Mouse (Mus musculus) cerebellum, adult 8-10 months (tissue): ENCODE data around the gene Tmem136.

Source experiments
- DNase-seq: peaks from one replicate; pipeline ENCODE4 v3.0.0; 2022

Gene Tmem136

DNA sequence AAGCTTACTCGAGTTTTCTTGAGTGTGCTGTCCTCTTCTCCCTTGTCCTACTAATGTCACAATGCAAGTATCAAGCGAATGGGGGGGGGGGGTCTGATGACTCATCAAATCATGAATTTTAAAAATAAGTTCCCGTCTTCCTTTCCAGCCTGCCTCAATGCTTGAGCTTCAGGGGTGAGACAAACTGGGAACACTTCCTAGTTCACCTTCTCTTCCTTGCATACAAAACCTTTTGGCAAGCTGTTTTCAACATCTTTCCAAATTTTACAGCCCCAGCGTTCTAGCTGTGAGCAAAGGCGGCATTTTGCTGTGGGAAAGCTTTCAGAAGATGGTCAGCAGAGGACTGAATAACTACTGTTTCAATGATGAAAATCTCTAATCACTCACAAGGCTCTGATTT lies 8.8 kb downstream of the Tmem136 start:
- DNase-seq: no peak

DNA sequence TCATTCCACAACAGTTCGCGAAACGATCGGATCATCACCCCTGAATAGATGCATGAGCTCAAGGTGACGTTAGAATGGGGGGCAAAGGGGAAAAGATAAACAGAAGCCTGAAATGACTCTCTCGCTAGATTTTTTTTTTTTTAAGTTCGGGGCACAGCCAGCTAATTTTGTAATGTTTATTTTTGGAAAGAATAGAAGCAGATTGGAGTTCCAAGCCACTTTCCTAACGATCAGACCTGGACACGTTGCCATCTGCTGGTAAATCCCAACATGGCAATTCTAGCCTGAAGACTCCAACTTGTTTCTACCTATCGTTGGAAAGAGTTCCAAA lies 9.2 kb downstream of the Tmem136 start, which contains the start of gene Arhgef12:
Arhgef12 (minus strand) TSS at position 53 of the 331 bp plus-strand sequence.
- DNase-seq: peak; percentile 66

GRCm38 (mm10) chr9:43106426-43107186 lies 9.8 kb downstream of the Tmem136 start:
- DNase-seq: no peak

GRCm38 (mm10) chr9:43105664-43106361 lies 10.6 kb downstream of the Tmem136 start:
- DNase-seq: peak; percentile 88

GRCm38 (mm10) chr9:43104873-43105663 lies 11.3 kb downstream of the Tmem136 start:
- DNase-seq: peak; percentile 57

DNA sequence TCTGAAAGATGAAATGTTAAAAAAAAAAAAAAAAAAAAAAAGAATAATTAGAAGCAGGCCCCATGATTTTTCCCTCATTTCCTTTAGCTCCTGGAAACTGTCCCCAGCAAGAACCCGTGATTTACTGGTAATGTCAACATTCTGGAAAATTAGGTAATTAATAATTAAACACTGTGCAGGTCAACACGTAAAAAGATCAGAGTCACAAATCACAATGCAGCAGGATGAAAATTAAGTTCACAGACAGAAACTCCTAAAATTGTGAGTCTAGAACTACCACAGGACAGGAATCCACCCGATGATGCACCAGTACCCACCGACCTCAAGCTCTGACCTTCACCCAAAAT lies 11.9 kb downstream of the Tmem136 start:
- no peak for DNase-seq

- no peak for DNase-seq
These were observed 12.6 kb downstream of the Tmem136 start for GRCm38 (mm10) chr9:43103675-43104299.

DNA sequence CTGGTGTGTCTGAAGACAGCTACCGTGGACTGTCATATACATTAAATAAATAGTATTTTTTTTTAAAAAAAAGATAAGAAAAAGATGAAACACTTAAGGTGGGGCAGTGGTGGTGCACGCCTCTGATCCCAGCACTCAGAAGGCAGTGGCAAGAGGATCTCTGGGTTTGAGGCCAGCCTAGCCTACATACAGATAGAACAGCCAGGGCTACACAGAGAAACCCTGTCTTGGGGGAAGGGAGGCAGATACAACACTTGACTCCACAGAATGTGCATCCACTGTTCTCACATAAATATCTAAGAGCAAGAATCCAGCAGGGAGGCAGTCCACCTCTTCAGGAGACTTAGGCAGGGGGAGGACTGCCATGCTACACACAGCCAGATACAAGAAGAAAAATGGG lies 13.4 kb downstream of the Tmem136 start:
- no peak for DNase-seq

- DNase-seq: no peak
These were observed 14.3 kb downstream of the Tmem136 start for GRCm38 (mm10) chr9:43101936-43102595.

DNA sequence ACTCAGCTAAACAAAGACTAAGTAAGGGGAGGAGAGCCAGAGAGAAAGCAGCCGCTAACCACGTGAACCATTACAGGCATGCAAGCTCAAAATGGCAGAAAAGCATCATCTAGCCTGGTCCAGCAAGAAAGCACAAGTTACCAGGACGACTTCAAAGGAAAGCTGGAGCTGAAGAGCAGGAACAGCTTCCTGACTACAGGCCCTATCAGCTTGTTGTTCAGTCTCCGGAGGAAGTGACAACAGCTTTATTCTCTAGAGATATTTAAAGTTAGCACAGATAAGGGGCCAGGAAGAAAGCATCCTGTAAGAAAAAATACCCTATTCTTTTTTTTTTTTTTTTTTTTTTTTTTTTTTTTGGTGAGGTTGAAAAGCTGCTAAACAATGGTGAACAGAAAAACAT lies 17.4 kb downstream of the Tmem136 start:
- no peak for DNase-seq

- no peak for DNase-seq
These were observed 18.4 kb downstream of the Tmem136 start for GRCm38 (mm10) chr9:43097801-43098557.

GRCm38 (mm10) chr9:43096337-43096736 lies 20.0 kb downstream of the Tmem136 start:
- DNase-seq: no peak

DNA sequence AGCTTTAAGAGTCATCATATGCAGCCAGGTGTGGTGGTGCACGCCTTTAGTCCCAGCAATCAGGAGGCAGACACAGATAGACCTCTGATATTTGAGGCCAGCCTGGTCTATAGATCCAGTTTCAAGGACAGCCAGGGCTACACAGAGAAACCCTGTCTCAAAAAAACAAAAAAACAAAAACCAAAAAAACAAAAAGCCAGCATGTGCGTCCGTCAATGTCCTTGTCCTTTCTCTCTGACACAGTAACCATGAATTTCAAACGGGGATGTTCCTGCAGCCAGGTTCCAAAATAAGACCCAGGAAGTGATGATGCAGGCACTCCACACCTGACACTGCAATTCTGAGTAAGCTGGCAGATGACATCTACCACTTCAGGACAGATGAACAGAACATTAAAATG lies 21.5 kb downstream of the Tmem136 start:
- DNase-seq: no peak

DNA sequence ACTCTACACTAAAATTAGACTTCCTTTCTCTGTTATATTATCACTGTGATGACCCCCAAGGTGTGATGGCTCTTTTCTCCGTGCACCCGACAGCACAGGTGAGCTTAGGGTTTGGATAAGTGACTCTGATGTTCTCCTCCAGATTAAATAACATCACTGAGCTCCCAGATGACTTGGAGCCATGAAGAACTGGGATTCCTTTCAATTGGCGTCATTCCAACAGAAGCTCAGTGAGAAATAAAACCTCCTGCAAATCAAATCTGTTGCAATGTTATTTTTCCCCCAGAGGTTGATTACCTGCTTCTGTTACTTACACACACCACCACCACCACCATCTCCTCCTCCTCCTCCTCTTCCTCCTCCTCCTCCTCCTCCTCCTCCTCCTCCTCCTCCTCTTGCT lies 22.6 kb downstream of the Tmem136 start:
- DNase-seq: peak; percentile 47

GRCm38 (mm10) chr9:43085686-43086285 lies 30.6 kb downstream of the Tmem136 start:
- DNase-seq: no peak

GRCm38 (mm10) chr9:43084496-43085362 lies 31.6 kb downstream of the Tmem136 start:
- no peak for DNase-seq

DNA sequence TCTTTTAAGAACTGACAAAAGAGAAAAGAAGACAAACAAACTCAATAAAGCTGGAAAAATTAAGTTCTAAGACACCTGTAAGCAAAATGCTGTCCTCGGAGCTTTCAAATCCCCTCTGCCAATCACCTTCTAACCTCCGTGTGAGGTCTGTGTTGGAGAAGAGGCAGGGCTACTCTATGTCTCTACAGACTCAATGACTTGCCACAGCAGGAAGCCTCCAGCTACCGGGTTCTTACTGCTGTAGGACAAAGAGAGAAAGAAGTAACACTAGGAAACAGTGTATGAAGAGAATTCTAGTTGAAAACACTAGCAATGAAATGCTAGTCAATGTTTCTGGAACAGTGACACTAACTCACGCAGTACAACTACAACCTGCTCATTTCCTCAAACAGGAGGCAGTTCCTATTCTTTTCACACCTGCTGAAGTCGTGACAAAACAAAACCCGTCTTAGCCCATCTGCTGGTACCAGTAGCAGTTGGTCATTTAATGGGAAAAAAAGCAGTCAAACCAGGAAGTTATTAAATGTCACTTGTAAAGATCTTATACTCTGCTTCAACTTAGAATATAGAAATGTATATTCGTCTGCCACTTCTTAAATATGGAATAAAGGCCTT lies 32.8 kb downstream of the Tmem136 start:
- no peak for DNase-seq

- no peak for DNase-seq
These were observed 37.7 kb downstream of the Tmem136 start for GRCm38 (mm10) chr9:43078711-43079110.

DNA sequence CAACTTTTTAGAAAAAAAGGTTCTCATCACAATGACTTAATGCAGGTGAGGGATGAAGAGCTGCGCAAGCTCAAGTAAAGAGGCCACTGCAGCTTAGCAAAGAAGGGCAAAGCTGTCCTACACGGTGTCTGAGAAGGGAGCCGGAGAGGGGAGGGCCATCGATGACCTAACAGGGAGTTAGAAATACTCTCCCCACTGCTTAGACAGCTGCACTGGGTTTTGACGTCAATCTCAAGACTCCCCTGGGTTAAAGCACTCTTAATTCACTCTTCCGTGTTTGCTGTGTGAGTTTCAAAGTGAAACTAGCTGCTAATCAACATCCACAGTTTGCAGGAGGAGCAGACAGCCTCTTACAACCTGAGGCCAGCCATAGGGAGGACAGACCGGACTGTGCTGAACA lies 40.2 kb downstream of the Tmem136 start:
- DNase-seq: no peak

- no peak for DNase-seq
These were observed 41.8 kb downstream of the Tmem136 start for GRCm38 (mm10) chr9:43074611-43075010.
